Mouse (Mus musculus) A20 (cell line): Measurements from ENCODE around the gene 1700047I17Rik2.
"Not testable (repeated sequence)": the region's sequence is repeated elsewhere in the genome, so short reads cannot be mapped to it uniquely, and the experiment has no call there.

Source experiments
- DNase-seq: peaks from one replicate; pipeline ENCODE4 v3.0.0-alpha.2; 2011; ENCODE audit warnings: low read depth, low spot score

1700047I17Rik2 gene

GRCm38 (mm10) chr12:55199306-55199705, at the start of gene 1700047I17Rik2:
Gene 1700047I17Rik2 (plus strand): TSS chr12:55199592.
- not testable (repeated sequence) for DNase-seq

GRCm38 (mm10) chr12:55154559-55155448, 44.6 kb upstream of the 1700047I17Rik2 start, which contains the start of gene Srp54b:
Gene Srp54b (plus strand): TSS chr12:55155104.
- DNase-seq, result not testable (repeated sequence)

- not testable (repeated sequence) for DNase-seq
These were observed 44.0 kb upstream of the 1700047I17Rik2 start for GRCm38 (mm10) chr12:55155449-55155783.

- not testable (repeated sequence) for DNase-seq
These were observed 32.3 kb upstream of the 1700047I17Rik2 start for GRCm38 (mm10) chr12:55167034-55167557.

GRCm38 (mm10) chr12:55187686-55188085, 11.7 kb upstream of the 1700047I17Rik2 start:
- DNase-seq, result not testable (repeated sequence)

GRCm38 (mm10) chr12:55189127-55189526, 10.3 kb upstream of the 1700047I17Rik2 start:
- DNase-seq, result not testable (repeated sequence)

GRCm38 (mm10) chr12:55199799-55200198, 407 bp downstream of the 1700047I17Rik2 start:
- DNase-seq, result not testable (repeated sequence)

GRCm38 (mm10) chr12:55212944-55213343, 13.6 kb downstream of the 1700047I17Rik2 start:
- not testable (repeated sequence) for DNase-seq

- not testable (repeated sequence) for DNase-seq
These were observed 30.5 kb downstream of the 1700047I17Rik2 start, which contains the start of gene Srp54c for GRCm38 (mm10) chr12:55229626-55230519. Gene Srp54c (plus strand): TSS chr12:55230168.

- not testable (repeated sequence) for DNase-seq
These were observed 31.1 kb downstream of the 1700047I17Rik2 start for GRCm38 (mm10) chr12:55230520-55230861.

GRCm38 (mm10) chr12:55242243-55242642, 42.9 kb downstream of the 1700047I17Rik2 start:
- DNase-seq, result not testable (repeated sequence)

GRCm38 (mm10) chr12:55261950-55262349, 62.6 kb downstream of the 1700047I17Rik2 start:
- DNase-seq, result not testable (repeated sequence)

GRCm38 (mm10) chr12:55263385-55263784, 64.0 kb downstream of the 1700047I17Rik2 start:
- DNase-seq, result not testable (repeated sequence)
